Comparison of ENCODE assay signal across 8 mouse cellular contexts in the genomic region with DNA sequence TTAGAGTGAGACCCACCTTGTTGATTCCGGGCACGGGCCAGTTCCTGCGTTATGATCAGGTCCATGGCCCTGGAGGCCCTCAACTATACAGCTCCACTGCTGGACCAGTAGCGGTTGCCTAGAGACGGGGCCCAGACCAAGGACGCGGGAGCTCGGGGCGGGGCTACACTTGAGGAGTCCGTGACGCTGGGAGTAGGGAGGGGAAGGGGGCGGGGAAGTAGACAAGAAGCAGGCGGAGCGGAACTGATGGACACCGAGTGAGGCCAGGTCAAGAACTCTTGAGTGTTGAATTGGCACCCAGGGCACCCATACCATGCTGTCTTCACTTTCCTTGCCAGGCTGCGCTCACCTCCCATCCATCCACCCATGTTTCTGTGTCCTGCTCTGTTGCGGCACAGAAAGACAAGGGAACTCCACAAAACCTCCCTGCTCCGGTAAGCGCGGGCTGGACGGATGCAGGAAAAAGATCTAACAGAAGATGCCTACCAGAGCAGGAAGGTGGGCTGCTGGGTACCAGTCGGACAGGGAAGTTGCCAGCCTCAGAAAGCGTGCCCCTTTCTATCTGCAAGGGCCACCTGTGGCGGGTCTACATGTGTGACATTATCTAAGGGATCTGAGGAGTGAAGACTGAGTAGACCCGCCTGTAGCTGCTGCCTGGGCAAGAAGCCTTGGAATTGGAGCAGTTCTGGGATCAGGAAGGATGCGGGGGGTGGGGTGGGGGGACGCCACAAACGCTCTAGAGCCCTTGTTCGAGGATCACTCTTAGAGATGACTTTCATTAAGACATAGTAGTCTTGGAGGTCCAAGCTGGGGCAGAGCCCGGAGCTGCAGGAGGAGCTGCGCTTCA. TPM values are rescaled to one million over a fixed set of nuclear protein-coding genes. Genes with fewer than 3 reads are reported as not detected.
DNase-seq lines count a peak whose midpoint lies in the region; ATAC-seq and TF ChIP-seq lines count a peak whose summit lies in the region.

TSS of gene Cfap46 (minus strand) at position 112 of the 847 bp plus-strand sequence.

- no peaks in the 10 kb centered on the region for H3K36me3 ChIP-seq in embryonic facial prominence, embryonic 13.5 days
- no peaks in the 10 kb centered on the region for H3K36me3 ChIP-seq in heart, embryonic 10.5 days
- no peaks in the 10 kb centered on the region for H3K36me3 ChIP-seq in kidney, embryonic 14.5 days (ENCODE audit: control insufficient read depth, insufficient read depth, low read length)
- no peaks in the 10 kb centered on the region for H3K36me3 ChIP-seq in limb, embryonic 14.5 days (ENCODE audit: control insufficient read depth, insufficient read depth, low read length)
- no peaks in the 10 kb centered on the region for H3K36me3 ChIP-seq in midbrain, embryonic 16.5 days (ENCODE audit: control insufficient read depth, insufficient read depth, low read length)
- no peaks in the 10 kb centered on the region for H3K36me3 ChIP-seq in splenic B cell, adult 2 months (ENCODE audit: control insufficient read depth, insufficient read depth, low read length, poor library complexity, severe bottlenecking)

- H3K9ac ChIP-seq in embryonic facial prominence, embryonic 13.5 days: peak within 1 kb of the TSS; percentile 72
- peak within 1 kb of the TSS; percentile 25; the same call in 1 of the 2 replicates for H3K9ac ChIP-seq in kidney, embryonic 14.5 days (ENCODE audit: low read depth, low read length)
- peak within 1 kb of the TSS; percentile 56 for H3K9ac ChIP-seq in limb, embryonic 14.5 days (ENCODE audit: low read depth, low read length, severe bottlenecking)
- H3K9ac ChIP-seq in midbrain, embryonic 16.5 days (ENCODE audit: low read depth, low read length): peak within 1 kb of the TSS; percentile 68

- H3K4me2 ChIP-seq in embryonic facial prominence, embryonic 13.5 days: peak within 1 kb of the TSS; percentile 96
- H3K4me2 ChIP-seq in kidney, embryonic 14.5 days (replicated peaks; ENCODE audit: low read depth, low read length): peak within 1 kb of the TSS; percentile 91
- peak within 1 kb of the TSS; percentile 92 for H3K4me2 ChIP-seq in limb, embryonic 14.5 days (replicated peaks; ENCODE audit: low read depth, low read length, severe bottlenecking)
- H3K4me2 ChIP-seq in midbrain, embryonic 16.5 days (ENCODE audit: low read length): peak within 1 kb of the TSS; percentile 71

- DNase-seq in 416B (ENCODE audit: low read depth): peak; percentile 84
- peak; percentile 40 to 77 for DNase-seq in adrenal gland, postnatal 4 days (ENCODE audit: low spot score in 2 of 2)
- peak; percentile 94 for DNase-seq in heart, embryonic 10.5 days (ENCODE audit: low spot score)
- peak; percentile 80 for DNase-seq in limb, embryonic 14.5 days (ENCODE audit: low spot score)
- DNase-seq in splenic B cell, adult 2 months (ENCODE audit: low read depth, low spot score): peak; percentile 41

- no peak for TF ChIP-seq POLR2A in limb, embryonic 14.5 days (IDR thresholded peaks at IDR 0.05; ENCODE audit: borderline replicate concordance, extremely low read depth, insufficient read depth, insufficient read length)

- H3K9me3 ChIP-seq in embryonic facial prominence, embryonic 13.5 days: no peaks in the 10 kb centered on the region
- H3K9me3 ChIP-seq in heart, embryonic 10.5 days: no peaks in the 10 kb centered on the region
- H3K9me3 ChIP-seq in kidney, embryonic 14.5 days (ENCODE audit: control insufficient read depth, low read length): no peaks in the 10 kb centered on the region
- H3K9me3 ChIP-seq in limb, embryonic 14.5 days (ENCODE audit: control insufficient read depth, low read length): no peaks in the 10 kb centered on the region
- no peaks in the 10 kb centered on the region for H3K9me3 ChIP-seq in midbrain, embryonic 16.5 days (replicated peaks; ENCODE audit: control insufficient read depth, low read length, poor library complexity, severe bottlenecking)

- no peaks in the 10 kb centered on the region; the same call in 1 of the 2 replicates for H3K4me1 ChIP-seq in embryonic facial prominence, embryonic 13.5 days
- peaks cover 12% of the 10 kb centered on the region for H3K4me1 ChIP-seq in heart, embryonic 10.5 days
- 0 out of 2 replicates have a peak, but pooled peaks cover 4% of the 10 kb centered on the region for H3K4me1 ChIP-seq in kidney, embryonic 14.5 days (ENCODE audit: control insufficient read depth, insufficient read depth, low read length)
- no peaks in the 10 kb centered on the region for H3K4me1 ChIP-seq in limb, embryonic 14.5 days (ENCODE audit: control insufficient read depth, insufficient read depth, low read length)
- peaks cover 12% of the 10 kb centered on the region for H3K4me1 ChIP-seq in midbrain, embryonic 16.5 days (ENCODE audit: control insufficient read depth, insufficient read depth, low read length)

- peak; percentile 77 for ATAC-seq in embryonic facial prominence, embryonic 13.5 days (ENCODE audit: insufficient number of reproducible peaks, insufficient read depth, low FRiP score, low TSS enrichment, low read depth)
- ATAC-seq in kidney, embryonic 14.5 days (ENCODE audit: low FRiP score, low TSS enrichment): peak; percentile 95
- ATAC-seq in limb, embryonic 14.5 days (ENCODE audit: low FRiP score, low read depth): peak; percentile 86
- peak; percentile 92 for ATAC-seq in midbrain, embryonic 16.5 days

- peaks cover 10% of the 10 kb centered on the region; the same call in 1 of the 2 replicates for H3K27me3 ChIP-seq in embryonic facial prominence, embryonic 13.5 days
- peaks cover 37% of the 10 kb centered on the region for H3K27me3 ChIP-seq in heart, embryonic 10.5 days (ENCODE audit: insufficient read depth, poor library complexity, severe bottlenecking)
- H3K27me3 ChIP-seq in kidney, embryonic 14.5 days (ENCODE audit: control insufficient read depth, insufficient read depth, low read length): no peaks in the 10 kb centered on the region; the same call in 1 of the 2 replicates
- H3K27me3 ChIP-seq in limb, embryonic 14.5 days (ENCODE audit: control insufficient read depth, insufficient read depth, low read length): no peaks in the 10 kb centered on the region
- H3K27me3 ChIP-seq in midbrain, embryonic 16.5 days (ENCODE audit: control insufficient read depth, insufficient read depth, low read depth, low read length): no peaks in the 10 kb centered on the region
- no peaks in the 10 kb centered on the region for H3K27me3 ChIP-seq in splenic B cell, adult 2 months (ENCODE audit: control insufficient read depth, insufficient read depth, low read length, poor library complexity, severe bottlenecking)

- WGBS in embryonic facial prominence, embryonic 13.5 days: under 1% methylated on average over 31 of the region's 31 CpGs
- WGBS in heart, embryonic 10.5 days: 1% methylated on average over 31 of the region's 31 CpGs
- 2% methylated on average over 31 of the region's 31 CpGs for WGBS in kidney, embryonic 14.5 days
- under 1% methylated on average over 31 of the region's 31 CpGs for WGBS in limb, embryonic 14.5 days
- WGBS in midbrain, embryonic 16.5 days: under 1% methylated on average over 31 of the region's 31 CpGs

- peak within 1 kb of the TSS; percentile 45 for H3K27ac ChIP-seq in embryonic facial prominence, embryonic 13.5 days
- H3K27ac ChIP-seq in heart, embryonic 10.5 days: peak within 1 kb of the TSS; percentile 76
- no peak within 1 kb of the TSS for H3K27ac ChIP-seq in kidney, embryonic 14.5 days (ENCODE audit: low read depth, low read length)
- H3K27ac ChIP-seq in limb, embryonic 14.5 days (replicated peaks; ENCODE audit: low read depth, low read length): no peak within 1 kb of the TSS
- H3K27ac ChIP-seq in midbrain, embryonic 16.5 days (ENCODE audit: low read length): peak within 1 kb of the TSS; percentile 76

- H3K4me3 ChIP-seq in embryonic facial prominence, embryonic 13.5 days: peak within 1 kb of the TSS; percentile 58
- peak within 1 kb of the TSS; percentile 73 for H3K4me3 ChIP-seq in heart, embryonic 10.5 days
- peak within 1 kb of the TSS; percentile 44 for H3K4me3 ChIP-seq in kidney, embryonic 14.5 days (ENCODE audit: low read length)
- H3K4me3 ChIP-seq in limb, embryonic 14.5 days (replicated peaks; ENCODE audit: low read length): peak within 1 kb of the TSS; percentile 53
- H3K4me3 ChIP-seq in midbrain, embryonic 16.5 days (ENCODE audit: low read depth, low read length): peak within 1 kb of the TSS; percentile 48

RNA-seq across cellular contexts. Expression of gene Cfap46, which starts in this region (rescaled TPM):
- 1 to 10 TPM in 1 of 2 experiments, under 1 TPM in 1; 0.67 to 1.1 TPM for total RNA-seq in adrenal gland, postnatal 4 days (2021)
- 0.36 and 0.76 TPM in 2 replicates for polyA plus RNA-seq in embryonic facial prominence, embryonic 13.5 days (2015; fragmentation: Nextera tagmentation; extraction: Ambion mirVana)
- polyA plus RNA-seq in heart, embryonic 10.5 days (2016; fragmentation: Nextera tagmentation; extraction: Ambion mirVana): 0.16 TPM in 1 of 2 replicates, not detected in the other
- polyA plus RNA-seq in kidney, embryonic 14.5 days (2014; fragmentation: Nextera tagmentation; extraction: Ambion mirVana): 0.09 and 0.29 TPM in 2 replicates
- polyA plus RNA-seq in limb, embryonic 14.5 days (2012; rRNA removed): 0.31 and 0.44 TPM in 2 replicates
- polyA plus RNA-seq in limb, embryonic 14.5 days (2014; fragmentation: Nextera tagmentation; extraction: Ambion mirVana): 0.17 and 0.19 TPM in 2 replicates
- 3.1 and 4.7 TPM in 2 replicates for polyA plus RNA-seq in midbrain, embryonic 16.5 days (2015; fragmentation: Nextera tagmentation; extraction: Ambion mirVana)

Comparison
In these comparisons a context has a peak if more than half of its experiments do, and no peak if none do; other contexts are left out.
1. Peak in ATAC-seq, H3K4me3 ChIP-seq, H3K27ac ChIP-seq, H3K9ac ChIP-seq and H3K4me2 ChIP-seq in embryonic facial prominence, embryonic 13.5 days; RNA of the gene not detected or under 1 TPM.
2. Peak in DNase-seq, H3K4me3 ChIP-seq and H3K27ac ChIP-seq in heart, embryonic 10.5 days; RNA of the gene not detected or under 1 TPM.
3. Peak in ATAC-seq, H3K4me3 ChIP-seq, H3K9ac ChIP-seq and H3K4me2 ChIP-seq in kidney, embryonic 14.5 days; RNA of the gene not detected or under 1 TPM.
4. Peak in DNase-seq, ATAC-seq, H3K4me3 ChIP-seq, H3K9ac ChIP-seq and H3K4me2 ChIP-seq in limb, embryonic 14.5 days; RNA of the gene not detected or under 1 TPM.
5. DNase-seq: peak in every context shown above with its lines; median percentile 94 in heart, embryonic 10.5 days; 84 in 416B; 80 in limb, embryonic 14.5 days; 58 in adrenal gland, postnatal 4 days; 41 in splenic B cell, adult 2 months.